Mouse (Mus musculus) embryo, embryonic 9.5 days (tissue): ENCODE measurements around the gene Dync2li1.

Experiments used
- DNase-seq: peaks from one replicate; pipeline ENCODE4 v3.0.0-alpha.2; 2017; ENCODE audit errors: extremely low spot score

Gene Dync2li1

GRCm38 (mm10) chr17:84685286-84685685 lies 59.0 kb downstream of the Dync2li1 start:
- no peak for DNase-seq

DNA sequence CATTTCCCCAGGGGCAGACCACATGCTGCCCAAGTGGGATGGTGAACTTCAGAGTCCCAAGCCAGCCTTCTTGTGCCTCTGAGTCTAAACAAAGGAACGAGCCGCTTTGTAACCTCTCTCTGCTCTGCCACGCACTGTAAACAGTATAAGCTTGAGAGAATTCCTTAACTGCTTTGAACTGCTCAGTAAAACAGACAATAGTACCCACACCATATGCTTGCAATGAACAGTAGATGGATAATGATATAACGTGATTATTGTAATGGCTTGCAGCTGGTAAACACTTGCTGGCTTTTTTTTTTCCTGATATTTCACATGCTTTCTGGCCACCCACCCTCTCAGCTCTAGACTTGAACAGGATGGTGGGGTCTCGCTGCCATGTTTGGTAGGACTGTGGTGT lies 61.7 kb downstream of the Dync2li1 start:
- DNase-seq = no peak

DNA sequence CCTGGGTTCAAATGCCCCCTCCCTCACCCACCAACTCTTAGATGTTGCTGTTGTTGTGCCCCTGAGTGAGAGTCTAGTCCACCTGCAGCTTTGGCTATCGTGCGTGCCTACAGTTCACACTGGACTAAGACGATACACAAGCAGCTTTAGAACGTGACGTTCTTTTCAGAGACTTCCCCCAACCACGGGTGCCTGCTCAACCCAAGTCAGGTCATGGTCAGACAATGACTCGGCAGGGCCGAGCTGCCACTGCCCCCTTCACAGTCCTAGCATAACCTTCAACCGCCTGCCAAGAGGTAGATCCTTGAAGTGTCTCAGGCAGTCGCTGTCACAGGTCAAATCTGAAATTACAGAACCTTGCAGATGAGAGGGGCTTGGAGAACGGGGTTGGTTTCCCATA lies 62.5 kb downstream of the Dync2li1 start:
- no peak for DNase-seq

DNA sequence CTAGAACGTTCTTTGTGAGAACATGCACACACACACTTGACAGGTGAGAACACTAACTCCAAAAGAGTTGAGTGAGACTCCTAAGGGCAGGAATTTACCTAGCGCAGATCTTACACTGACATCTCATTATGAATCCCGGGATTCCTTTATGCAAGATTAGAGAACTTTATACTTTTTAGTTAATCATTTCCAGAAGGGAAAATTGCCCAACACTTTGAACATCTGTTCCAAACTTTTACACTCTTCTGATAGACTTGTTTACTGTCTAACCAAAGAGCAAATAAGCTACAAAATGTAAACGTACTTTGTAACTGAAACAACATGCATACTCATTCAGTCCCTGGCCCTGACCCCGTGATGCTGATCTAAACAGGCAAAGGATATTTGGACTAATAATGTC lies 63.0 kb downstream of the Dync2li1 start:
- no peak for DNase-seq

- DNase-seq = no peak
These were observed 63.8 kb downstream of the Dync2li1 start for GRCm38 (mm10) chr17:84690111-84690510.

DNA sequence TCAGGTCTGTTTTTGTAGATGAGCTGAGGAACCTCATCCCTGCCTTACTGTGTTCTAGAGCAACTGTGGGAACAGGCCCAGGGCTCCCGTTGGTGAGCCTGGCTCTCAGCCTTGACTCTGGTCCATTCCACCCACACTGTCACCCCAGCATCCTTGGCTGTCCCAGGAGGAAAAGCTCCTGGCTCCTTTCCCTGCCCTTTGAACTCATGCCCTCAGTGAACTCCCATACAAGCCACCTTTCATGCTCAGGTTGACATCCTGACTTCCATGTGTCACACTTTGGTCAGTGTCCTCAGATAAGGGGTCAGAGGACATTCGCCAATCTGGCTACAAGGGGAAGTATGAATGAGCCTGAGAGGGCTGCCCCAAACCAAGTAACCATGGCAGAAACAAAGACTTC lies 67.4 kb downstream of the Dync2li1 start:
- no peak for DNase-seq

DNA sequence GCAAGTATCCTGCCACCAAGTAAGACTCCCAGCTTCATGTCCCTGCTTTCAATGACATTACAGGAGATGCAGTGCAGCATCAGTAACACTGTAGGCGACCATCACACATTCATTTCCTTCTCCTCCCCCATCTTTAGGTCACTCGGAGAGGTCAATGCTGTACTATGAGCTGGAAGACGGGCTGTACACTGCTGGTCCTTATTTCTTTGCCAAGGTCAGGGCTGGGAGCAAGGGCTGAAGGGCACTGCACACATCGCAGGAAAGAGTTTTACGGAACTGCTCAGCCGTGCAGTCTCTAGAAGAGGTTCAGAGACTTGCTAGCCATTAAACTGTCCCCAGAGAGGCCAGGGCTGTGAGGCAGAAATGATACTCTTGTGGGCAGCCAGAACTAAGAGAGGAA lies 70.2 kb downstream of the Dync2li1 start:
- DNase-seq = no peak

- peak; percentile 67 for DNase-seq
These were observed 72.4 kb downstream of the Dync2li1 start for GRCm38 (mm10) chr17:84698727-84699126.
